Mouse (Mus musculus) stomach, postnatal 0 days (tissue): ENCODE data around the gene Thop1. TPM values are rescaled to one million over a fixed set of nuclear protein-coding genes. Genes with fewer than 3 reads are reported as not detected.

Source experiments
- ATAC-seq: fragments of 200-750 bp; cut with Nextera tagmentation; 2 replicates; pipeline ENCODE4 v1.8.0; 2017; ENCODE audit not compliant: low FRiP score, low TSS enrichment
- DNase-seq: peaks from one replicate; pipeline ENCODE4 v3.0.0-alpha.2; 2016; ENCODE audit warnings: low spot score
- H3K27ac ChIP-seq: fragments of 300-500 bp; sonication (generic); replicated peaks from 2 replicates; pipeline ENCODE4 v1.5.1; 2014; ENCODE audit warnings: mild to moderate bottlenecking, control low read depth
- H3K27me3 ChIP-seq: fragments of 300-500 bp; sonication (generic); 2 replicates; pipeline ENCODE4 v1.6.1; 2014; ENCODE audit warnings: low read length; ENCODE audit not compliant: control insufficient read depth, insufficient read depth
- H3K36me3 ChIP-seq: fragments of 300-500 bp; sonication (generic); 2 replicates; pipeline ENCODE4 v1.6.1; 2014; ENCODE audit warnings: low read length, mixed read lengths; ENCODE audit not compliant: control insufficient read depth, insufficient read depth
- H3K4me1 ChIP-seq: fragments of 300-500 bp; sonication (generic); replicated peaks from 2 replicates; pipeline ENCODE4 v1.6.1; 2014; ENCODE audit warnings: antibody characterized with exemption; ENCODE audit not compliant: control insufficient read depth, insufficient read depth
- H3K4me2 ChIP-seq: fragments of 300-500 bp; sonication (generic); replicated peaks from 2 replicates; pipeline ENCODE4 v1.6.1; 2014; ENCODE audit warnings: low read depth, mild to moderate bottlenecking, control low read depth, moderate library complexity
- H3K4me3 ChIP-seq: fragments of 300-500 bp; sonication (generic); 2 replicates; pipeline ENCODE4 v1.5.1; 2014; ENCODE audit warnings: low read depth, low read length, control low read depth
- H3K9ac ChIP-seq: fragments of 300-500 bp; sonication (generic); 2 replicates; pipeline ENCODE4 v1.6.1; 2014; ENCODE audit warnings: mild to moderate bottlenecking, low read length, control low read depth, mixed read lengths
- H3K9me3 ChIP-seq: fragments of 300-500 bp; sonication (generic); 2 replicates; pipeline ENCODE4 v1.6.1; 2016; ENCODE audit warnings: low read length; ENCODE audit not compliant: control insufficient read depth
- CTCF ChIP-seq: IDR thresholded peaks from 2 replicates; pipeline ENCODE4 v1.5.1; 2016; ENCODE audit warnings: antibody characterized with exemption, low read depth, mild to moderate bottlenecking, moderate library complexity
- EP300 ChIP-seq: optimal IDR thresholded peaks from 2 replicates; pipeline ENCODE3; 2016; ENCODE audit warnings: antibody characterized with exemption
- WGBS: fragments of 180-500 bp; shearing (Covaris S2); extraction: QIAGEN DNeasy Blood & Tissue Kit; methylation state at CpG from one replicate; pipeline ENCODE4 v1.1.7; 2014; 5-methylcytosine and 5-hydroxymethylcytosine counted together
- polyA plus RNA-seq: library from polyadenylated mRNA; unstranded; fragments of >200 nt; fragmentation: Nextera tagmentation; extraction: Ambion mirVana; gene quantifications from 2 replicates; pipeline ENCODE4 v1.2.1, GENCODE M21; 2015

The Thop1 gene
- polyA plus RNA-seq, 1 experiment from 2014 or later = 77.2 TPM

- H3K36me3 ChIP-seq = peaks cover 26% of the 10 kb centered on the region
- H3K4me2 ChIP-seq = no peak overlapping the region
- no peak overlapping the region for H3K27ac ChIP-seq
- TF ChIP-seq EP300 (no peak), CTCF (no peak)
- WGBS = 76% methylated on average over 8 of the region's 8 CpGs
- no peaks in the 10 kb centered on the region for H3K27me3 ChIP-seq
- no peaks in the 10 kb centered on the region for H3K9me3 ChIP-seq
- H3K9ac ChIP-seq = no peak overlapping the region
- H3K4me1 ChIP-seq = no peaks in the 10 kb centered on the region; the same call in 1 of the 2 replicates
- no peak for DNase-seq
- H3K4me3 ChIP-seq = no peak overlapping the region
- no peak for ATAC-seq
Observed at GRCm38 (mm10) chr10:81075734-81076133, 5.9 kb downstream of the Thop1 start.

GRCm38 (mm10) chr10:81076356-81076755 is 6.5 kb downstream of the Thop1 start:
- DNase-seq = no peak
- H3K27me3 ChIP-seq = no peaks in the 10 kb centered on the region
- peaks cover 26% of the 10 kb centered on the region for H3K36me3 ChIP-seq
- TF ChIP-seq CTCF = no peak
- H3K9ac ChIP-seq = no peak overlapping the region
- no peaks in the 10 kb centered on the region for H3K4me1 ChIP-seq
- H3K4me3 ChIP-seq = no peak overlapping the region
- no peak for ATAC-seq
- H3K9me3 ChIP-seq = no peaks in the 10 kb centered on the region
- 52% methylated on average over 1 of the region's 1 CpGs for WGBS
- H3K27ac ChIP-seq = no peak overlapping the region
- H3K4me2 ChIP-seq = no peak overlapping the region

GRCm38 (mm10) chr10:81077916-81078315 is 8.1 kb downstream of the Thop1 start:
- Histone ChIP-seq H3K9ac (no peak overlapping the region), H3K9me3 (no peaks in the 10 kb centered on the region), H3K27ac (no peak overlapping the region), H3K4me1 (no peaks in the 10 kb centered on the region), H3K4me2 (no peak overlapping the region), H3K4me3 (no peak overlapping the region), H3K36me3 (peaks cover 27% of the 10 kb centered on the region), H3K27me3 (no peaks in the 10 kb centered on the region)
- TF ChIP-seq CTCF (no peak), EP300 (no peak)
- WGBS = 92% methylated on average over 11 of the region's 11 CpGs
- ATAC-seq (no peak), DNase-seq (no peak)

- no peak overlapping the region for H3K4me3 ChIP-seq
- WGBS = 90% methylated on average over 31 of the region's 31 CpGs
- DNase-seq = no peak
- TF ChIP-seq EP300 (no peak), CTCF (no peak)
- no peaks in the 10 kb centered on the region for H3K27me3 ChIP-seq
- H3K27ac ChIP-seq = no peak overlapping the region
- no peaks in the 10 kb centered on the region for H3K4me1 ChIP-seq
- H3K4me2 ChIP-seq = no peak overlapping the region
- ATAC-seq = no peak
- H3K9me3 ChIP-seq = no peaks in the 10 kb centered on the region
- H3K36me3 ChIP-seq = peaks cover 20% of the 10 kb centered on the region
- no peak overlapping the region for H3K9ac ChIP-seq
Observed at GRCm38 (mm10) chr10:81080008-81080655, 10.3 kb downstream of the Thop1 start.

GRCm38 (mm10) chr10:81082168-81082960 is 12.5 kb downstream of the Thop1 start:
- Histone ChIP-seq H3K9ac (no peak overlapping the region), H3K9me3 (no peaks in the 10 kb centered on the region), H3K27me3 (no peaks in the 10 kb centered on the region), H3K36me3 (peaks cover 16% of the 10 kb centered on the region), H3K4me1 (no peaks in the 10 kb centered on the region), H3K27ac (no peak overlapping the region), H3K4me2 (no peak overlapping the region), H3K4me3 (no peak overlapping the region)
- peak; percentile 76 for DNase-seq
- ATAC-seq = peak; percentile 67
- peak; percentile 91 for TF ChIP-seq CTCF
- no peak for TF ChIP-seq EP300
- 68% methylated on average over 7 of the region's 7 CpGs for WGBS

- DNase-seq (no peak), ATAC-seq (no peak)
- Histone ChIP-seq H3K36me3 (no peaks in the 10 kb centered on the region), H3K4me1 (no peaks in the 10 kb centered on the region), H3K27me3 (no peaks in the 10 kb centered on the region), H3K4me3 (no peak overlapping the region), H3K27ac (no peak overlapping the region), H3K4me2 (no peak overlapping the region), H3K9me3 (no peaks in the 10 kb centered on the region), H3K9ac (no peak overlapping the region)
- TF ChIP-seq CTCF = peak; percentile 58
- TF ChIP-seq EP300 = no peak
- 49% methylated on average over 2 of the region's 2 CpGs for WGBS
Observed at GRCm38 (mm10) chr10:81087021-81087420, 17.2 kb downstream of the Thop1 start.
